Mouse (Mus musculus): Measurements from ENCODE around the gene Kcng1.

DNA sequence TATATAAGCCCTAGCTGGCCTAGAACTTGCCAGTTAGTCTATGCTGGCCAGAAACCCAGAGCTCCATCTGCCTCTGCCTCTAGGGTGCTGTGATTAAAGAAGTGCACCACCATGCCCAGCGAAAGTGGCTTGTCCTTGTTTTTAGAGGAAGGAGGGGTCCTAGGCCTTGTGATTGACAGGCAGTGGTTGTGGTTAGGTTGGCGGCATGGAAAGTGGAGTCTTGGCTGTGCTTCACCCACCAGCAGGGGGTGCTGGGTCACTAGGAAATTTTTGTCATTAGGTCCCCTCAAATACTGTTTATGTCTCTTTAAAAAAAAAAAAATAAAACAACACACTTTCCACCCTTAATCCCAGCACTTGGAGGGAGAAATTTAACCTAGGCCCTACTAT lies 32.7 kb downstream of the Kcng1 start:
- no peak for TF ChIP-seq CEBPB (IDR thresholded peaks at IDR 0.05; ENCODE audit: insufficient read depth, poor library complexity, severe bottlenecking)
- TF ChIP-seq E2F4 (IDR thresholded peaks at IDR 0.05; ENCODE audit: insufficient read depth): no peak
- no peak for TF ChIP-seq SRF (IDR thresholded peaks at IDR 0.05; ENCODE audit: control insufficient read depth, insufficient read length, low read depth)
- no peak for TF ChIP-seq MAX (IDR thresholded peaks at IDR 0.05; ENCODE audit: low read depth)
- TF ChIP-seq USF1 (IDR thresholded peaks at IDR 0.05; ENCODE audit: low read depth): no peak
- no peak for TF ChIP-seq POLR2A (IDR thresholded peaks at IDR 0.05; ENCODE audit: insufficient read length, low read depth)
- no peak for TF ChIP-seq MYOD1 (IDR thresholded peaks at IDR 0.05; ENCODE audit: control insufficient read depth in 1 of 3, insufficient read length in 2 of 3, low read depth in 2 of 3)
- TF ChIP-seq MYOG (IDR thresholded peaks at IDR 0.05; ENCODE audit: control insufficient read depth in 1 of 3, insufficient read depth in 1 of 3, insufficient read length in 2 of 3, low read depth in 2 of 3): no peak
- no peak for TF ChIP-seq TCF12 (IDR thresholded peaks at IDR 0.05; ENCODE audit: insufficient read depth, poor library complexity, severe bottlenecking)
- TF ChIP-seq POLR2AphosphoS2 (IDR thresholded peaks at IDR 0.05; ENCODE audit: insufficient read length, low read depth): no peak
- no peak for TF ChIP-seq REST (IDR thresholded peaks at IDR 0.05; ENCODE audit: insufficient read depth, insufficient read length)
- TF ChIP-seq TCF3 (IDR thresholded peaks at IDR 0.05; ENCODE audit: insufficient read length, low read depth): no peak
